Mouse (Mus musculus) forebrain, embryonic 14.5 days (tissue): Measurements from ENCODE around the gene Rtn4. TPM values are rescaled to one million over a fixed set of nuclear protein-coding genes. Genes with fewer than 3 reads are reported as not detected.

Source experiments
- ATAC-seq: fragments of 200-750 bp; cut with Nextera tagmentation; 2 replicates; pipeline ENCODE4 v1.8.0; 2017; ENCODE audit warnings: mild to moderate bottlenecking, moderate library complexity
- DNase-seq: peaks from one replicate; pipeline ENCODE4 v3.0.0-alpha.2; 2015; ENCODE audit warnings: low spot score
- H3K27ac ChIP-seq: fragments of 300-500 bp; sonication (generic); 2 replicates; pipeline ENCODE4 v1.5.1; 2014; ENCODE audit warnings: low read depth, mild to moderate bottlenecking, control low read depth, low read length, moderate library complexity
- H3K27me3 ChIP-seq: fragments of 300-500 bp; sonication (generic); replicated peaks from 2 replicates; pipeline ENCODE4 v1.6.1; 2014; ENCODE audit warnings: low read length, control low read depth, mixed read lengths; ENCODE audit not compliant: control insufficient read depth, insufficient read depth
- H3K36me3 ChIP-seq: fragments of 300-500 bp; sonication (generic); 2 replicates; pipeline ENCODE4 v1.6.1; 2014; ENCODE audit warnings: low read length, control low read depth; ENCODE audit not compliant: control insufficient read depth, insufficient read depth
- H3K4me1 ChIP-seq: fragments of 300-500 bp; sonication (generic); 2 replicates; pipeline ENCODE4 v1.6.1; 2014; ENCODE audit warnings: antibody characterized with exemption, low read length, control low read depth; ENCODE audit not compliant: control insufficient read depth, insufficient read depth
- H3K4me2 ChIP-seq: fragments of 300-500 bp; sonication (generic); 2 replicates; pipeline ENCODE4 v1.6.1; 2014; ENCODE audit warnings: mild to moderate bottlenecking, control low read depth, low read length
- H3K4me3 ChIP-seq: fragments of 300-500 bp; sonication (generic); 2 replicates; pipeline ENCODE4 v1.5.1; 2014; ENCODE audit warnings: low read depth, low read length, control low read depth
- H3K9ac ChIP-seq: fragments of 300-500 bp; sonication (generic); 2 replicates; pipeline ENCODE4 v1.6.1; 2014; ENCODE audit warnings: mild to moderate bottlenecking, low read length, control low read depth, moderate library complexity
- H3K9me3 ChIP-seq: fragments of 300-500 bp; sonication (generic); replicated peaks from 2 replicates; pipeline ENCODE4 v1.6.1; 2016; ENCODE audit warnings: low read length, control low read depth, mixed read lengths; ENCODE audit not compliant: control insufficient read depth
- WGBS: fragments of 180-500 bp; shearing (Covaris S2); extraction: QIAGEN DNeasy Blood & Tissue Kit; methylation state at CpG from one replicate; pipeline ENCODE4 v1.1.7; 2014; 5-methylcytosine and 5-hydroxymethylcytosine counted together
- polyA plus RNA-seq: library from polyadenylated mRNA; unstranded; fragments of >200 nt; fragmentation: Nextera tagmentation; extraction: Ambion mirVana; gene quantifications from 2 replicates; pipeline ENCODE4 v1.2.1, GENCODE M21; 2014

Rtn4 gene
- polyA plus RNA-seq, 1 experiment from 2014 or later = 133 TPM

DNA sequence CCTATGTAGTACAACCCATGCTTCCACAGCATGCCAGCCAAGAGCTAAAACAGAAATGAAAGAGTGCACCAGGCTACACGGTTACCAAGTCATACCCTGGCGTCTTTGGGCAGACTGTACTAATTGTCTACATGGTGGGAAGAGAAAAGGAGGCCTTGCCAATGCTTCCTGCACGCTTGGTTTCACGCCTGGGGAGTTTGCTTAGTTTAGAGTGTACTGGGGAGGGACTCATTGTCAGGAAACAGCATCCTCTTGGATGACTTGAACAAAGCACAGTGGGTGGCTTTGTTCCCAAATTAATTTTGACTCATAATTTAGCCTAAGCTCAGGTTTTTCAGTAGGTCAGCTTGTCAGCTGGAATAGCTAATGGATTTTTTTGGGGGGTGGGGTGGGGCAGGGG, 72.3 kb downstream of the Rtn4 start:
- Histone ChIP-seq H3K4me2 (no peak overlapping the region), H3K4me1 (no peaks in the 10 kb centered on the region), H3K36me3 (no peaks in the 10 kb centered on the region), H3K27me3 (no peaks in the 10 kb centered on the region), H3K9me3 (no peaks in the 10 kb centered on the region), H3K9ac (no peak overlapping the region), H3K27ac (no peak overlapping the region), H3K4me3 (no peak overlapping the region)
- DNase-seq = peak; percentile 22
- WGBS = 27% methylated on average over 4 of the region's 4 CpGs
- no peak for ATAC-seq

- no peaks in the 10 kb centered on the region for H3K4me1 ChIP-seq
- H3K9ac ChIP-seq = no peak overlapping the region
- H3K27ac ChIP-seq = no peak overlapping the region
- 87% methylated on average over 11 of the region's 11 CpGs for WGBS
- no peaks in the 10 kb centered on the region for H3K9me3 ChIP-seq
- no peak overlapping the region for H3K4me2 ChIP-seq
- H3K36me3 ChIP-seq = no peaks in the 10 kb centered on the region
- ATAC-seq = no peak
- no peak overlapping the region for H3K4me3 ChIP-seq
- H3K27me3 ChIP-seq = no peaks in the 10 kb centered on the region
- DNase-seq = no peak
These were observed 73.7 kb downstream of the Rtn4 start for GRCm38 (mm10) chr11:29766313-29766982.

DNA sequence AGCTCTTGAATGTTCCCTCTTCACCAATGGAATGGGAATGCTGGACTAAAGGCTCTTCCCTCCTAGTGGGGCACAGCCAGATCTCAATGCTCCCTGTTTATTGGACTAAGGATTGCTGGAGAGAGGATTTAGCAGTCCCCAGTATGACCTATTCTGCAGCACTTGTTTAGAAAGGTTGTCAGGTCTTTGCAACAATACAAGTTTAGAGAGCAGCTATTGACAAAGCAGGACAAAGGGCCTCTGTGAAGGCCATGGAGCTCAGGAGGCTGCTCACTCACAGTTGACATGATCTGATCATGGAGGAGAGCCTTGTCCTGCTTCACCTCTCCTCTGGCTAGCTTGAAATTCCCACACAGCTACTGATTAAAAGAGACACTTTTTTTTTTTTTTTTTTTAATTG, 75.8 kb downstream of the Rtn4 start:
- no peaks in the 10 kb centered on the region for H3K27me3 ChIP-seq
- H3K4me2 ChIP-seq = no peak overlapping the region
- H3K9ac ChIP-seq = no peak overlapping the region
- H3K9me3 ChIP-seq = no peaks in the 10 kb centered on the region
- H3K4me1 ChIP-seq = no peaks in the 10 kb centered on the region
- no peak overlapping the region for H3K4me3 ChIP-seq
- ATAC-seq = no peak
- DNase-seq = no peak
- no peaks in the 10 kb centered on the region for H3K36me3 ChIP-seq
- H3K27ac ChIP-seq = no peak overlapping the region

DNA sequence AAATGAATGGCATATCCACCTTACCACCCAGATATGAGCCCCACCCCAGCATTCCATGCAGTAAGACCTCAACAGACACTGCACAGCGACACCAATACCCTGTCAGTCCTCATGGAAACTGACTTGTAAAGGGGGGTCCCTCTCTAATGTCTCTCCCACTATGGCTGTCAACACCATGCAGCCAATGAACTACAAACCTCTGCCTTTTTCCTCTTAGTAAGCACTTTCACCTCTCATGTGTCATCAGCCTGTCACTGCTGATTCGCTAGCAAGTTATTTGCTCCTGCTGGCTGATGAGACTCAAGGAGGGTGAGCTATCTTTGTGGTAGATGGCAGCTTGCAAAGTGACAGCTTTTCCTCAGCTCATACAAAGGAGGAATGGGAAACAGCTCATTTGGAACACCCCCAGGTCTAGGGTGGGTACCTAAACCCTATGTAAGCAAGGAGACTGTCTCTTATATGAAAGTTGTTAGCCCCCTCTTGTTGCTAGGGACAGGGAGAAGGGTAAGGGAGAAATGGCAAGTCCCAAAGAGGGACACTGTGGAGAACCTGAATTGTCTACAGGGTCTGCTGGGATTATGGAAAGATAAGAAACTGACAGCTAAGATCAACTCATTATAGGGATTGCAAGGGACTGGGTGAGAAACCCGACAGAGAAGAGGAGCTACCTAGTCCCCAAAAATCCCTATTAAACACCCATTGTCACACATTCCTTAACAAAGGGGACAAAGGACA, 78.1 kb downstream of the Rtn4 start:
- no peaks in the 10 kb centered on the region for H3K4me1 ChIP-seq
- no peak overlapping the region for H3K4me3 ChIP-seq
- no peak for DNase-seq
- no peaks in the 10 kb centered on the region for H3K27me3 ChIP-seq
- H3K27ac ChIP-seq = no peak overlapping the region
- H3K36me3 ChIP-seq = no peaks in the 10 kb centered on the region
- no peak for ATAC-seq
- WGBS = 64% methylated on average over 3 of the region's 3 CpGs
- H3K9me3 ChIP-seq = no peaks in the 10 kb centered on the region
- no peak overlapping the region for H3K4me2 ChIP-seq
- H3K9ac ChIP-seq = no peak overlapping the region

DNA sequence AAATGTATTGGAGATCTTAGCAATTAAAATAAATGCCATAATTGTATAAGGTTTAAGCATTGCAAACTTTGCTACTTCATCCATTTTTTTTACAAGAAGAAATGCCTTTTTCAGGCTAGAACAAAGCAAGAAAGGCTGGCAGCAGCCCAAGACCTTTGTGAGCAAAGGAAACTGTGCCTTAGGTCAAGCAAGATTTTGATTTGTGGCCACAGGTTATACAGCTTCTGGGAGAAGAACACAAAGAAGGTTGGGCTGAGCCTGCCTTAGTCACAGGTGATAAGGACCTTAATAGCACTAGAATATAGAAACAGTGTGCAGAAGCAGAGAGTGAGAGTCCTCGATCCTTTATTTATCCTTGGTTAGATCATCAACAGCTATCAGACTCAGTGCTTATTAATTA, 79.5 kb downstream of the Rtn4 start:
- Histone ChIP-seq H3K36me3 (no peaks in the 10 kb centered on the region), H3K9me3 (no peaks in the 10 kb centered on the region), H3K4me3 (no peak overlapping the region), H3K27ac (no peak overlapping the region), H3K27me3 (no peaks in the 10 kb centered on the region), H3K9ac (no peak overlapping the region), H3K4me2 (no peak overlapping the region), H3K4me1 (no peaks in the 10 kb centered on the region)
- ATAC-seq (no peak), DNase-seq (no peak)
- 84% methylated on average over 1 of the region's 1 CpGs for WGBS

DNA sequence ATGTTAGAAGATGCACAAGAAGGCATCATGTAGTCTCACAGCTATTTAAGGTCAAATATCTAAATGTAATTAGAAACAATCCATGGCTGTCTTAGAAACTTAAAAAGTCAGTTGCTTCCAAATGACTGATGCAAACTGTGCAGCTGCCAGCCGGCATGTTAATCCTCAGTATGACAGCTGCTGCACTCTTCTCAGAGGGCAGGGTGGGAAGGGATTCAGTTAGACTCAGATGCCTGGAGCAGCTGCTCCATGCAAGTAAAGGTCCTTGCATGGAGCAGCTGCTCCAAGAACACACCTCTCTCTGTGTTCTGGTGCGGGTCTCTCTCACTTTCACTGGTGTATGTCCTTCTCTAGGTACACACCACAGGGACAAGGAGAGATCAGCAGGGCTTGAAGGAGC, 81.5 kb downstream of the Rtn4 start:
- ATAC-seq (peak; percentile 82), DNase-seq (peak; percentile 66)
- peak overlapping the region; percentile 66; the same call in 1 of the 2 replicates for H3K27ac ChIP-seq
- no peaks in the 10 kb centered on the region for H3K36me3 ChIP-seq
- no peaks in the 10 kb centered on the region for H3K4me1 ChIP-seq
- H3K4me3 ChIP-seq = no peak overlapping the region
- H3K27me3 ChIP-seq = no peaks in the 10 kb centered on the region
- WGBS = 42% methylated on average over 2 of the region's 2 CpGs
- H3K4me2 ChIP-seq = no peak overlapping the region
- no peak overlapping the region for H3K9ac ChIP-seq
- H3K9me3 ChIP-seq = no peaks in the 10 kb centered on the region

GRCm38 (mm10) chr11:29774760-29775159, 82.0 kb downstream of the Rtn4 start:
- Histone ChIP-seq H3K9me3 (no peaks in the 10 kb centered on the region), H3K4me3 (no peak overlapping the region), H3K9ac (no peak overlapping the region), H3K36me3 (no peaks in the 10 kb centered on the region), H3K27me3 (no peaks in the 10 kb centered on the region), H3K27ac (peak overlapping the region; percentile 66; the same call in 1 of the 2 replicates), H3K4me1 (no peaks in the 10 kb centered on the region), H3K4me2 (no peak overlapping the region)
- ATAC-seq = peak; percentile 14
- DNase-seq = no peak
- 77% methylated on average over 2 of the region's 2 CpGs for WGBS

- DNase-seq (peak; percentile 9), ATAC-seq (no peak)
- H3K4me3 ChIP-seq = no peak overlapping the region
- H3K4me1 ChIP-seq = no peaks in the 10 kb centered on the region
- H3K27ac ChIP-seq = no peak overlapping the region
- no peaks in the 10 kb centered on the region for H3K27me3 ChIP-seq
- H3K36me3 ChIP-seq = no peaks in the 10 kb centered on the region
- H3K9ac ChIP-seq = no peak overlapping the region
- H3K4me2 ChIP-seq = no peak overlapping the region
- H3K9me3 ChIP-seq = no peaks in the 10 kb centered on the region
These were observed 85.2 kb downstream of the Rtn4 start for GRCm38 (mm10) chr11:29777964-29778363.

GRCm38 (mm10) chr11:29778936-29779335, 86.2 kb downstream of the Rtn4 start:
- H3K27me3 ChIP-seq = no peaks in the 10 kb centered on the region
- WGBS = 58% methylated on average over 3 of the region's 3 CpGs
- H3K36me3 ChIP-seq = no peaks in the 10 kb centered on the region
- H3K27ac ChIP-seq = no peak overlapping the region
- no peak overlapping the region for H3K4me2 ChIP-seq
- DNase-seq (no peak), ATAC-seq (no peak)
- no peaks in the 10 kb centered on the region for H3K4me1 ChIP-seq
- H3K9ac ChIP-seq = no peak overlapping the region
- no peak overlapping the region for H3K4me3 ChIP-seq
- no peaks in the 10 kb centered on the region for H3K9me3 ChIP-seq
